Comparison of ENCODE assay signal across 9 mouse cellular contexts in the genomic region with DNA sequence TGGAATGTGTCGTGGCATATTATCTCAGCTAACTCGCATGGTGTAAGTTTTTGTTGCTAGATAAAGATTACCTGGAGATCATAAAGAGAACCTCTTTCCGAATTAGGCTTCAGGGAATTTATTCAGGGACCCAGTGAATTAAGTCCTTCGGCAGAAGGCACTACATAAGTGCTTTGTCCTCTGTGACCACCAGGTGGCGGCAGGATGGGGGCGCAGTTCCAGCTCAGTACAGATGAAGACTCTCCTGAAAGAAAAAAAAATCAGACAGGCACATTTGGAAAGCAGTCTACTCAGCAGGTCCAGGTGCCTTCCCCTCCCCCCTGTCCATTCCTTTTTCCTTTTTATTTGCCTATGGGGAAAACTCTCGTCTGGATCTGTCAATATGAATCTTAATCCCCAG. TPM values are rescaled to one million over a fixed set of nuclear protein-coding genes. Genes with fewer than 3 reads are reported as not detected.
A peak's percentile ranks its signal among the peaks of the same experiment; 100 is the strongest.
DNase-seq lines count a peak whose midpoint lies in the region; ATAC-seq and TF ChIP-seq lines count a peak whose summit lies in the region.
"Had no signal": no experiment of that assay in that cellular context is flagged by ENCODE, and none has a peak within 500 bp of the region (broad histone marks: within the 10 kb centered on the region; RNA-seq: fewer than 3 reads in every experiment).

No protein-coding gene starts in this region.

- H3K4me1 ChIP-seq in MEL (ENCODE audit: control insufficient read depth in 1 of 2, insufficient read depth in 2 of 2, low read length in 2 of 2): peaks cover 8 to 31% of the 10 kb centered on the region in 2 experiments
- H3K4me1 ChIP-seq: liver, embryonic 15.5 days had no signal

- H3K36me3 ChIP-seq in MEL (ENCODE audit: control insufficient read depth in 1 of 2, insufficient read depth in 2 of 2, low read length in 2 of 2): peaks cover 0 to 17% of the 10 kb centered on the region in 2 experiments; a peak in 2 of 4 replicates
- H3K36me3 ChIP-seq: liver, embryonic 15.5 days had no signal

- no peak overlapping the region for H3K9ac ChIP-seq in MEL (ENCODE audit: control insufficient read depth, low read depth, low read length, poor library complexity, severe bottlenecking)
- H3K9ac ChIP-seq: liver, embryonic 15.5 days had no signal

- H3K9me3 ChIP-seq in MEL (replicated peaks; ENCODE audit: insufficient read depth, low read length): no peaks in the 10 kb centered on the region
- H3K9me3 ChIP-seq: liver, embryonic 15.5 days had no signal

- no peak overlapping the region for H3K4me3 ChIP-seq in MEL (ENCODE audit: control insufficient read depth in 1 of 2, insufficient read depth in 1 of 2, low read depth in 2 of 2, low read length in 2 of 2)
- H3K4me3 ChIP-seq: liver, embryonic 15.5 days had no signal

- peak in 2 of 3 experiments; percentile 95 to 97; a peak in 5 of 6 replicates for TF ChIP-seq CTCF in MEL (IDR thresholded peaks at IDR 0.05 in 2 of 3, conservative IDR thresholded peaks at IDR 0.05 in 1 of 3; ENCODE audit: control insufficient read depth in 1 of 3, insufficient read depth in 1 of 3, low read depth in 2 of 3, low read length in 3 of 3, poor library complexity in 1 of 3, severe bottlenecking in 1 of 3)

- peak; percentile 79 to 82 for DNase-seq in B cell, adult 2 months
- peak; percentile 86 for DNase-seq in MEL (ENCODE audit: low read depth, low spot score)
- peak; percentile 61 for DNase-seq in cerebellum, adult 11-12 months
- DNase-seq in kidney, postnatal 14 days: peak; percentile 61
- peak; percentile 56 to 58 for DNase-seq in lung, adult 18-20 months
- DNase-seq in right cerebral cortex, adult 2 months (ENCODE audit: low spot score in 2 of 2): peak; percentile 72 to 83

- peak; percentile 83 for ATAC-seq in frontal cortex, adult (ENCODE audit: low TSS enrichment)
- ATAC-seq in inflammation-experienced regulatory T-cells, adult 6 months: no peak

- TF ChIP-seq EP300 in MEL (IDR thresholded peaks at IDR 0.05; ENCODE audit: low read depth in 1 of 2, low read length in 2 of 2): 0 out of 4 replicates have a peak, but pooled peaks of 1 of the 2 experiments have one; percentile 28

- TF ChIP-seq RAD21 in MEL (IDR thresholded peaks at IDR 0.05; ENCODE audit: low read depth, low read length): peak; percentile 77

- peaks cover 2 to 10% of the 10 kb centered on the region in 2 experiments; a peak in 3 of 4 replicates for H3K27me3 ChIP-seq in MEL (ENCODE audit: control insufficient read depth in 1 of 2, insufficient read depth in 2 of 2, low read length in 2 of 2)

- TF ChIP-seq POLR2A in MEL (IDR thresholded peaks at IDR 0.05; ENCODE audit: control insufficient read depth in 1 of 2, insufficient read depth in 1 of 2, low read depth in 1 of 2, low read length in 2 of 2, poor library complexity in 1 of 2): no peak

- no peak overlapping the region for H3K27ac ChIP-seq in MEL (ENCODE audit: control insufficient read depth, low read depth, low read length)
- H3K27ac ChIP-seq: liver, embryonic 15.5 days had no signal

- no peaks in the 10 kb centered on the region for H3K79me2 ChIP-seq in MEL (ENCODE audit: control insufficient read depth, insufficient read depth, low read length, poor library complexity)

TF ChIP-seq in MEL, 35 proteins besides CTCF, POLR2A, EP300 and RAD21:
- TF ChIP-seq HCFC1 (IDR thresholded peaks at IDR 0.05; ENCODE audit: low read depth, low read length) (no peak), BHLHE40 (IDR thresholded peaks at IDR 0.05; ENCODE audit: borderline replicate concordance, low read depth, low read length) (no peak), MAZ (IDR thresholded peaks at IDR 0.05; ENCODE audit: low read depth, low read length) (peak; percentile 92), CHD1 (IDR thresholded peaks at IDR 0.05; ENCODE audit: low read depth, low read length) (no peak), SMC3 (IDR thresholded peaks at IDR 0.05; ENCODE audit: low read depth, low read length) (peak; percentile 98), ZNF384 (IDR thresholded peaks at IDR 0.05; ENCODE audit: low read depth, low read length) (peak; percentile 96), TBP (IDR thresholded peaks at IDR 0.05; ENCODE audit: low read depth, low read length) (no peak), ETS1 (IDR thresholded peaks at IDR 0.05; ENCODE audit: low read depth, low read length) (no peak), ZC3H11A (IDR thresholded peaks at IDR 0.05; ENCODE audit: low read depth, low read length) (peak; percentile 85), ELF1 (IDR thresholded peaks at IDR 0.05; ENCODE audit: low read depth, low read length) (0 out of 2 replicates have a peak, but pooled peaks have one; percentile 36), GABPA (IDR thresholded peaks at IDR 0.05; ENCODE audit: low read depth, low read length) (no peak), MAFK (IDR thresholded peaks at IDR 0.05; ENCODE audit: borderline replicate concordance, low read depth, low read length) (no peak), RCOR1 (IDR thresholded peaks at IDR 0.05; ENCODE audit: low read depth, low read length) (no peak), SIN3A (IDR thresholded peaks at IDR 0.05; ENCODE audit: low read length) (peak; percentile 55; the same call in 1 of the 2 replicates), POLR2AphosphoS5 (IDR thresholded peaks at IDR 0.05; ENCODE audit: borderline replicate concordance, low read depth, low read length) (no peak), MXI1 (IDR thresholded peaks at IDR 0.05; ENCODE audit: low read depth, low read length) (no peak), NELFE (IDR thresholded peaks at IDR 0.05; ENCODE audit: low read depth, low read length) (no peak), ZKSCAN1 (IDR thresholded peaks at IDR 0.05; ENCODE audit: low read depth, low read length) (no peak)

RNA-seq across cellular contexts. Expression of a gene that starts 2.9 kb away (rescaled TPM):
- total RNA-seq in MEL (2012; rRNA removed): not detected in 2 replicates
- polyA plus RNA-seq in MEL (2012; ENCODE audit: insufficient read depth in 1 of 2, insufficient read length in 2 of 2, low read depth in 1 of 2, low replicate concordance in 2 of 2, missing spikeins in 1 of 2): not detected
- polyA plus RNA-seq in inflammation-experienced regulatory T-cells, adult 6 months (2017; shearing (Covaris generic)): under 1 TPM in 1 of 3 experiments, not detected in 2; 0.10 TPM
- polyA plus RNA-seq: liver, embryonic 15.5 days had no signal

RNA-seq across cellular contexts. Expression of a gene that starts 7.9 kb away (rescaled TPM):
- 0.96 and 1.4 TPM in 2 replicates for total RNA-seq in MEL (2012; rRNA removed)
- 100 to 1,000 TPM in 1 of 2 experiments, under 1 TPM in 1; 0.65 to 745 TPM for polyA plus RNA-seq in MEL (2012; ENCODE audit: insufficient read depth in 1 of 2, insufficient read length in 2 of 2, low read depth in 1 of 2, low replicate concordance in 2 of 2, missing spikeins in 1 of 2)
- polyA plus RNA-seq in inflammation-experienced regulatory T-cells, adult 6 months (2017; shearing (Covaris generic)): not detected
- polyA plus RNA-seq: liver, embryonic 15.5 days had no signal

RNA-seq across cellular contexts. Expression of a gene that starts 48.9 kb away (rescaled TPM):
- total RNA-seq in MEL (2012; rRNA removed): 171 and 193 TPM in 2 replicates
- polyA plus RNA-seq in MEL (2012; ENCODE audit: insufficient read depth in 1 of 2, insufficient read length in 2 of 2, low read depth in 1 of 2, low replicate concordance in 2 of 2, missing spikeins in 1 of 2): 100 to 1,000 TPM in 1 of 2 experiments, not detected in 1; 151 TPM
- polyA plus RNA-seq in inflammation-experienced regulatory T-cells, adult 6 months (2017; shearing (Covaris generic)): 100 to 1,000 TPM; 122 to 144 (median 132) TPM

RNA-seq across cellular contexts. Expression of a gene that starts 59.5 kb away (rescaled TPM):
- total RNA-seq in MEL (2012; rRNA removed): 28.2 and 29.0 TPM in 2 replicates
- 10 to 100 TPM in 1 of 2 experiments, not detected in 1; 68.6 TPM for polyA plus RNA-seq in MEL (2012; ENCODE audit: insufficient read depth in 1 of 2, insufficient read length in 2 of 2, low read depth in 1 of 2, low replicate concordance in 2 of 2, missing spikeins in 1 of 2)
- 10 to 100 TPM; 23.2 to 37.0 (median 28.4) TPM for polyA plus RNA-seq in inflammation-experienced regulatory T-cells, adult 6 months (2017; shearing (Covaris generic))
